Mouse (Mus musculus) thymus, postnatal 10 days (tissue): ENCODE data around the gene Ablim2.

Source experiments
- DNase-seq, 2 experiments: peaks; one replicate each; pipeline ENCODE4 v3.0.0; 2021; ENCODE audit warnings: low spot score in 2 of 2

The Ablim2 gene

DNA sequence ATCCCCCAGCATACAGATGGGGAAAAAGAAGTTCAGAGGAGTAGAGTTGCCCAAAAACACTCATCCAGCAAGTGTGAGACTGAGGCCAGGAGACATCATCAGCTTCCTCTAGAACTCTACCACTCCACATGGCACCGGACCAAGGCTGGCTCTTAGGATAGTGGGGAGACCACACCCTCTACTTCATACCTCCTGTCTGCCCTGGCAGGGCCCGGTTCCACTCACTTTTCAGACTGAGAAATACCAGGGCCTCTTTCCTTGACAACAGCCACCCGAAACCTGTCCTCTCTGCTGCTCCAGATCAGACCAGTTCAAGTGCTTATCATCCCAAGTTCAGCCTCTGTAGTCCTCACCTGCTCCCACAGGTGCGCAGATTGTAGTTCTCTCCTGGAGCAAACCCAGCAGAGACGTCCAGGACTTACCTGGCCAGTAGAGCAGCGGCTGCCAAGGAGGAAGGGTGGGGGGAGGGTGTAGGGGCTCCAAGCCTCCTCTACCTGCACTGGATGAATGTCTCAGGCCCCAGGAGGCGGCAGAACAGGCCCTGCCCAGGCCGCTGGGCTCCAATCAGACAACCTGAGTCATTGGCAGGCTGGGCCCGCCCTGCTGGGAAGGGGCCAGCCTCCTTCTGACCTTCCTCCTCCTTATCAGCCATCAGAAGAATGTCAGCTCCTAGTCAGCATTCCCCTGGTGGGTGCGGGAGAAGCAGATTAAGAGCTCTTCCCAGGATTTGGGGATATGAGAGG is 18.0 kb upstream of the Ablim2 start, which contains the start of gene Sh3tc1:
TSS of gene Sh3tc1 (minus strand) at position 452 of the 743 bp plus-strand sequence.
- DNase-seq, result no peak

DNA sequence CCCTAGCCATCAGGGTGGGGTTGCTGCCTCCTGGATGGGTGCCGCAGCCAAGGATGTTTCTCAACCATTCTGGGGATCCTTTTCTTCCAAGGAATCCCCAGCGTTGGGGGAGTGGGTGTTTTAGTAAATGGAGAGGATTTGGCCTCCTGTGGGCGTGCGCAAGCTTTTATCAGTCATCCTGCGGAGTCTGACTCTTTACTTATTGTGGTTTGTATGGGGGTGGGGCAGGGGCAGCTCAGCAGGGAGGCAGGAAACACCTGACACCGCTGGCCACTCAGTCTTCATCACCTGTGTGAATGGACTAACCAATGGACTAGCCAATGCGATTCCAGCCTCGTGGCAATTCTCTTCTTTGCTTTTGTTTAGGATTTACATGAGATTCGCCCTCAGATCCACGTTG is 17.0 kb upstream of the Ablim2 start:
- DNase-seq, result no peak

DNA sequence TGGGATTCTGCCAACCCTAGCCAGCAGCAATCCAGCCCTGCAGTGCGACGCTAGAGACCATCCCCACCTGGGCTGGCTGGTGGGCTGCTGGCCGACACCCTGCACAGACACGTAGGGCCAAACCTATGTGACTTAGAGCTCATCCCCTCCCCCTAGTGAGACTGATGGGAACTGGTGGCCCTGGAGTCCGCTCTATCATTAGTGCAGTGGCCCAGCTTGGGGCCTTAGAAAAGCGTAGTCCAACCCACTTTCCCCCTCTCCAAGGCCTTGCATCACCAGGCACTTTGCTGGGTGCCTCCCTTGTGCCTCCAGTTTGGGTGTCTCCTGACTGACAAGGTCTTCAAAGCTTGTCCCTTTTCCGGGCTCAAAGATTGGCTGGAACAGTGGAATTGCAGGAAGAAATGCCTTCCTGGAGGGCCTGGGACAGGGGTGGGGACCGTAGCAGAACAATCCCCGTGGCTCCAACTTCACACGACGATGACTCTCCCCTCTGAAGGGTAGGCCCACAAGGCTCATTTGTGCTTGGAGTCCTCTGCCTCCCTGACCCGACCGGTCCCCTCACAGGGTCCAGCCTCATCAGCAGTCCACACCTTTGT is 16.4 kb upstream of the Ablim2 start:
- DNase-seq, result no peak

DNA sequence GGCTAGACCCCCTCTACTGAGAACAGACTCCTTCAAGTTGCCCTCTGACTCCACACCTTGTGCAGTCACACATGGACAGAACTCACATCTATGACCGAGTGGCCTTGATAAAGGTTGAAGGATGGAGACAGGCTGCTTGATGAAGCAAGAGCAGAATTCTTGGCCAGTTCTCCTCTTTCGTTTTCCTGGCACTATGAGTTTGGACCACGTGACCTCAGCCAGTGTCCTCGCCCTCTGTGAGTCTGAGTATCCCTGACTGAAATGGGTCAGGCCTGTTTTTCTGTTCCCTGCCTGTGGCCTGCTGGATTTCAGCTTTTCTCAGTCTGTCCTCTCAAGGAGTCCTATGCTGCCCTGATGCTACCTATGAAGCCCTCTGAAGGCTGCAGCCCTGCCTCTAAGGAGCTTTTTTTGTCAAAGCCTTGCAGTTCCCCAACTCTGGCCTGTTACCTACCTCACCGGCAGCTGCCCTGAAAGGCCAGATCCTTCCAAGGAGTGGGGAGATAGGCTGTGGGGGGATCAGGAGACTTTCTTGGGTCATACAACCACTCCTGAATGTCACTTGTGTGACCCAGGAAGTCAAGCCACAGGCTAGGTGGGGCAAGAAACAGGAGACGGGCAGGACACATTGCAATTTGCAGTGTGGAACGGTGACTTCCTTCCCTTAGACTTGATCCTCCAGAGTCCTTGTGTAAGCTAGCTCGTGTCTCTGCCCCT is 14.3 kb upstream of the Ablim2 start:
- no peak for DNase-seq

DNA sequence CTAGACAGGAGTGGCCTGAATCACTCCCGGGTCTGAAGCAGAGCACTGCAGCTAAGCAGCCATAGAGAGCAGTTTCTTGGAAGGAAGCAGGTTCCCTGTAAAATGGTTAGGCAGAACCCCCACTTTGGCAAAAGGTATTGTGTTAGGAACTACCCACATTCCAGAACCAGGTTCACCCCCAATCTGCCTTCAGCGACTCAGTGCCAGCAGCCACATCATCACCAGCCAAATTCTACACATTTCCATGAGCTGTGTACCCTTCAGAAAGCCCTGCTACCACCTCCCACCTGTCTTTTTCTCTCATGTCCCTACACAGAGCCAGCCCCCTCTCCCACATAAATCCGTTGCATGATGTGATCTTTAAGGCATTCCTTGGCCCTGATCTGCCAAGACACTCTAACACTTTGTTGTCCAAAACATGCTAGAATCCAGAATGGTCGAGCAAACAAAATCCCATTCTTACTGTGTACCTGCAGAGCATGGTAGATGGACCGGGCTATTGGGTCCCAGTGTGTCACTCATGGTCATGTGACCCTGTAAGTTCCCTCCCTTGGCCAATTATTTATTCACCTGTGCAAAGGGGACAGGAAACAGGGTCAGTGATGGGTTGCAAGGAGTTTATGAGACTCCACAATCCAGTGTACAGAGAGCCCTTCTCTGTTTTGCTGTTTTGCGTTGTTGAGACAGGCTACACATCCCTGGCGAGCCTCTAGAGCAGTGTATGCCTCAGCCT is 13.5 kb upstream of the Ablim2 start:
- DNase-seq, result no peak

DNA sequence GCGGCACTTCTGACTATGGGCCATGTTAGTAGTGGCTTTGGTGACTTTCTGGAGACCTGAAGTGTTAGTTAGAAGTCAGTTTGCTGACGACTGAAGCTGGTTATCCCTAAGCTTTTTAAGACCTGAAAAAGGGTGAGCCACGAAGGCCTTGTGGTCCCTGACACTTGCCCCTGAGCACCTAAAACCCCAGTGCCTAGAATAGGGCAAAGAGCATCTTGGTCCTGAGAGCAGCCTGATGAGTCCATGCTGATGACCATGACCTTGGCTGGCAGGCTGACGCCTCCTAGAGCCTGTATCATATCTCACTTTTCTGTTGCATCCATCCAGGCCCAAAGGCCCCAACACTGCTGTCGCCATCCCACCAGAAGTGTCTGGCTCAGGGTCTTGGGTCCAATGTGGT is 12.3 kb upstream of the Ablim2 start:
- no peak for DNase-seq

DNA sequence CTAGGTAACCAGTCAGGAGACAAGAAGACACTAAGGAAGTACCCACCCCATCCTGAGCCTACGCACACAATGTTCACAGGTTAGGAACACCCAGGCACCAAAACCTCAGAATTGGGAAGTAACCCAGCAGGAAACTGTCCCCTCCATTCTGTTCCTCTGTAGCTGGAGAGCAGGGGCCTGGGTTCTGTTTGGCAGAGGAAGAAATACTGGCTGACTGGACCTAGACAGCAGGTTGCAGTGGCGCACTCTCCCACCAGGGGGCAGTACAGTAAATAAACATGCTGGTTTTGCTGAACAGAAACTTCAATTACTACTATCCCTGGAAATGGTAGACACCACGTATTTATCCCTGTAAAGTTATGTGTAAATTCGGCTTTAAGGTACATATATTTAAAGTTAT is 10.8 kb upstream of the Ablim2 start:
- DNase-seq, result peak in 1 of 2 experiments; percentile 76

DNA sequence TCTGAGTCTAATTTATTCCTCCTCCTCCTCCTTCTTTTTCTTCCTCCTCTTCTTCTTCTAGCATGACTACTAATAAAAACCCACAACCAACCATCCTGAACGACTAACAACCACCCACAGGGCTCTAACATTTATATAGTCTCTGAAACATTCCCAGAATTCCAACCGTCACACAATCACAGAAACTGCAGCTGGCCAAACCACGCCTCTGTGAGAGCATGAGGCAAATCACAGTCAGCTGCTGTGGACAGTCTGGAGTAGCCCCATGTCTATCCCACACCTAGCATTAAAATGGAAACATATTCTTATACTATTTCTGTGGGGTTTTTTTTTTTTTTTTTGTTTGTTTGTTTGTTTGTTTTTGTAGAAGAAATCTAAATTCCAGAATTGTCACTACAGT is 8.3 kb upstream of the Ablim2 start:
- no peak for DNase-seq

DNA sequence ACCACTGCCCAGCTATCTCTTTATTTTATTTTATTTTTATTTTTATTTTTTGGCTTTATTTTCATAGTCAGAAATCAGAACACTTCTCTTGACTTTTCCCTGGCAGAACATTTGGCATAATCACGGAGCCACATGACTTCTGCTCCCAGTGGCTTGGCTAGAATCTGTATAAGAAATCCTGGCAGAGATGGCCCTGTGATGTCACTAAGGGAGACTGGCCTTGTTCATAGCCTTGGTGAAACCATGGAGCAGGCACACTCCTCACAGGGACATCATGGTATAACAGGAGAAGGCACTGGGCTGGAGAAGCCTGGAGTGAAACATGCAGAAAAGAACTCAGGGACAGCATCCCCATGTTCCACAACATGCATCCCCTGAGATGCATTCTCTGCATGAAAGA is 7.7 kb upstream of the Ablim2 start:
- no peak for DNase-seq

DNA sequence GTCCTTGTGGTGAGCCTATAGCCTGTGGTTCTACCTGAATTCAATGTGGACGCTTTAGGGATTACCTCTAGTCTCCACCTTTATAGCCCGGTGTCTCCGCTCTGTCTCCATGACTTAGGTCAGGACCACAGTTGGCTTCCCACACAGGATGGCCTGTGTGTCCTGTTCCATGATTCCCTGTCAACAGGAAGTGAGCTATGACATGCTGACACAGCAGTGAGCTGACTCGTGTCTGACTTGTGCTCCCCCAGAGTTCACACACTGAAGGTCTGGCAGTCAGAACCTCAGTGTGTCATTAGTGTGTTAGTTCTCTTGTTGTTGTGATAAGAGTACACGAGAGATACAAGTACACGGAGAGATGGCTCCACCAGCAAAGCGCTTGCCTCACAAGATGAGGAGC is 6.7 kb upstream of the Ablim2 start:
- no peak for DNase-seq

DNA sequence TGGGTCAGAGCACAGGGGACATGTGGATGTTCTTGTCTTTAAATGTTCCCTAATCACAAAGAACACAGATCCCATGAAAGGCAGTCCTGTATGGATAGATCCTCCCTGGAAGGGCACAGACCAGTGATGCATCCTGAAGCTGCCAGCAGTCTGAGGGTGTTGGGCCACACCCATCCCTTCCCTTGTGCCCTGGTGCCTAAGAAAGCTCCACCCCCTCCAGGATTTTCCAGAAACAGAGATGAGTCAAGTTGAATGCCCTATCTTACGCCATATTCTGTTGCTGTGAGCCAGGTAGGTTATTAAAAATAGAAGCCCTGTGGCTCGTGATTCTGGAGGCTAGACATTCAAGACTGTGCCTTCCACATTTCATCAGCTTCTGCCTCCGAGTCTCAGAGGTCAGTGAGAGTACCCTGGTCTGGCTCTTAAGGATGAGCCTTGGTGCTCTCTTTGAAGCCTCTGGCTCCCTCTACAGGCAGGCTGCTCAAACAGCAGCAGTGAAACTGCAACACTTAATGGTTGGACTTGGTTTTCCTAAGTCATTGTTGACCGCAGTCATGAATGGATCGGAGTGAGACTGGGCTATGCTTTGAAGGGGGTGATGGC is 2.4 kb upstream of the Ablim2 start:
- DNase-seq, result peak in 1 of 2 experiments; percentile 41

DNA sequence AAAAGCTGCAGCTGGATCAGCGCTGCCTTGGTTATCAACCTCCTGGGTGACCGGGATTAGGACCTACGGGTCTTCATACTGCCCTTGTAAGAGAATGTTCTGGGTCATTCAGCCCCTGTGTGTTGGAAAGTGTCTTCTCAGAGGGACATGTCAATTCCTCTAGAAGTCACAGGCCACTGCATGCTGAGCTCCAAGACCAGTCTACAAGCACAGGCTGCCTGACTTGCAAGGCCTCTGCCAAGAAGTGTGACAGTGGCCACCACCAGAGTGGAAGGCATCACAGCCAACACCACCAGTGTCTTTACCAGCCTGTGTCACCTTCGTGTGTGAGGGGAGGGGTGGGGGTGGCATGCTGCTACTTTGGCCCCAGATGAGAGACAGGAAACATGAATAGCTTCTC is 1.7 kb upstream of the Ablim2 start:
- DNase-seq, result no peak

DNA sequence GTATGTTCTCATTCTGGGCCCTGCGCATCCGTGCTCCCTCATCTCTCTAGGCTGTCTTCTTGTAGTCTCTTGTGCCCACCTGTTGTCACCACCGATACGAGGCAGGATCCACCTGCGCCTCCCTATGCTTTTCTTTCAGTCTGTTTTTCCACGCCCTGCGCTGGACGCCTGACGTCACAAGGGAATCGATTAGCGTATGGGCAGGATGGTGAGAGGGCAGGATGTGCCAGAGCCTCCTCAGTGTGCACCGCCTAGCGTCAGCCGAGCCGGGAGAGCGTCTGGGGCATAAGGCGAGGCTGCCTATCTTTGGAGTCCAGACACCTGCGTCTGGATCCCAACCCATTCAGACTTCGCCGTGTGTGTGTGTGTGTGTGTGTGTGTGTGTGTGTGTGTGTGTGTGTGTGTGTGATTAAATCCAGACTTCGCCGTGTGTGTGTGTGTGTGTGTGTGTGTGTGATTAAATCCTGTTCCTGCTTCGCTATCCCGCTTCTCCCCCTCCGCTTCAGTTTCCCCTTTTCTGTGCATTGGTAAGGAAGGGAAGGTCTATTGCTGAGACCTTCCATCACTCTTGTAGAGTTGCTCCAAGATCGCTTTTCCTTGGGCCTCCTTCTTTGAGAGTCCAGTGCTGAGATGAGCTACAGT is 562 bp upstream of the Ablim2 start:
- peak; percentile 32 to 36 for DNase-seq

DNA sequence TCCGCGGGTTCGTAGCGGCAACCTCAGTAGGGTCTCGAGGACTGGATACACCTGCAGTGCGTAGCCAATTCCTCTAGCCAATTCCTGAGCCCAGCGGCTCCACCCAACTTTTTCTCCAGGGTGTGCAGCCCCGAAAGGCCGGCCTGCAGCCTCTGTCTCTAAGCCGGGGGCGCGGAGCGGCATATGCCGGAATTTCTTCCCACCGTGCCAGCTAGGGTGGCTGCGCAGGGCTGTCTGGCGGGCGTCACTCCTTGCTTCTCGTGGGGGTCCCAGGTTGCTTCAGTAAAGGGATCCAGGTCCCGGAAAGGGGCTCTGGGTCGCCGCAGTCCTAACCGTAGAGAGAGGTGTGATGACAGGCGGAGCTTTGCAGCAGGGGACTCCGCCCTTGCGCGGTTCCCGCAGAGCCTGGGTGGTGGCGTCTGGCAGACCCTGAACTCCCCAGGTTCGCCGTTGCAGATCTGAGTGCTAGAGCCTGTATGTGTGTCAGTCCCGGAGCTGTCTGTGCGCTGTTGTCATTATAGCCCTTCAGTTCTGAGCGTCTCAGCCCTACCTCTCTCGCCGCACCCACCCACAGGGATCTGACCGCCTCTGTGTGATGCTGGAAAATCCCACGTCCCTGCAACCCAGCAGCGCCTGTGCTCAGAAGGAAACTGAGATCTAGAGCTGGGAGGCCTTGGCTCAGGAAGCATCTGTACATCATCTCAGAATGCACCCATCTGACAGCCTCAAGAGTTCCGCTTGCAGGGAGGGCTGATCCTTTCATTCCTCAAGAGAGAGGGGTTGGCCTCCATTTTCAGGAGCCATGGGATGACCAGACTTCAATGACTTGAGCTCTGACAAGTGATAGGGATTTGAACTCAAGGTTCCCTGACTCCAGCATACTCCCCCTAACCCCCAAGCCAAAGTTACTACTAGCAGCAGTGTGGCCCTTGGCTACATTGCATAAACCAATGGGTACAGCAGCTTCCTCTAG is 687 bp downstream of the Ablim2 start:
- peak in 1 of 2 experiments; percentile 49 for DNase-seq

DNA sequence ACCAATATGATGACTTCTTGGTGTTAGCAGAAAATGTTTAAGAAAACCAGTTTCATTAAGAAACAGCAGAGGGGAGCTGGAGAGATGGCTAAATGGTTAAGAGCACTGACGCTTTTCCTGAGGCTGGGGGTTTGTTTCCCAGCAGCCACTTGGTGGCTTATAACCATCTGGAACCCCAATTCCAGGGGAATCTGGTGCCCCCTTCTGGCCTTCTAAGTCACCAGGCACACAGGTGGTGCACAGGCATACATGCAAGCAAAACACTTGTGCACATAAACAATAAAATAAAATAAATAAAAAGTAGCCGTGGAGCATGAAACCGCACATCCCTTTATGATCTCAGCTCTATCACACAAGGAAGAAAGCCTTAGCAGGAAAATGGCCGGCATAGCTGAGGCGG is 3.6 kb downstream of the Ablim2 start:
- DNase-seq, result no peak

DNA sequence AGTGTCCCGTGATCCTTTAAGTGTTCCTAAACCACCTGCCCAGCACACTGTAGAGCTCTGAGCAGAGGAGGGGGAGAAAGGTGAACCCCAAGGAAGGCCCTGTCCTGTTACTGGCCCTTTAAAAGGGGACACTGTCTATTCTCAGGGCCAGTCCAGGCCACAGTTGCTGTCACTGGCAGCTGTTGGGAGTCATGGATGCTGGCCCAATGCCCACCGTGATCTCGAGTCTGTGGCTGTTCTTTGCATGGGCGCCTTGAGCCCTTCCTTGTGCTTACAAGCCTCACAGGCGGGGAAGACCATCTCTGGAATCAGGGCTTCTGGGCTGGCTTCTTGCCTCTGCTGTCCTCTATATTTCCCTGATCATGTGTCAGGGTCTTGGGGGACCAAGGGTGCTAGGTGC is 4.7 kb downstream of the Ablim2 start:
- DNase-seq, result no peak

DNA sequence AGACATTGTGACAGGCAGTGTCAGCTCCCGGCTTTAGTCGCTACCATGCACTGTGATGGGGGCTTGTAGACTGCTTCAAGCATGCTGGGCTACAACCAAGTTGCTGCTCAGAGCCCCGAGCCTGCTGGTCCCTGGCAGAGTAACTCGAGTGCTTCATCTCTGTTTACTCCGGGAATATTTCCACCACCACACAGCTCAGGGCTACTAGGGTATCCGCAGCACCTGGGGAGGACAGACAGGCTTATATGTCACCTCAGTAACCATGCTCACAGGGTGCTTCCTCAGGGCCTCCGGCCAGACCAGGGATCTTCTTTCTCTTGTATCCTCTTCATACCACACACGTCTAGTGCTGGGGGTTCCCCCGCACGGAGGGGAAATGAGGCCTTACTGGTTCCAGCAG is 5.2 kb downstream of the Ablim2 start:
- no peak for DNase-seq

DNA sequence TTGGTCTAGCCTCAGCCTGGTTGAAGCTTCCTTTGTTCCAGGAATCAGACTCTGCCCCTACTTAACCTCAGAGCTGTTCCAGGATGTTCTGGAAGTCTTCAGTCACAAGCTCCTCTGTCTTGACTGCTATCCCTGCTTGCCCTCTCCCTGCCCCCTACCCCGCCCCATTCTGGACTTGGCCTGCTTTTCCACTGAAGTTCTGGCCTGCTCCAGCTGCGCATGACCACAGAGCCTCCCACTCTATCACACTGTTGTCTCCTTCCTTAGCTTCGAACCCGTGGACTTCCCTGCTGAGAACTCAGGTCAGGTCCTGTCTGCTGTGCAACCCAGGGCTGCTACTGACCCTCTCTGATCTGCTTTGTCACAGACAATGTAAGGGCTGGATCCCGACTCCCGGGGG is 8.2 kb downstream of the Ablim2 start:
- no peak for DNase-seq

DNA sequence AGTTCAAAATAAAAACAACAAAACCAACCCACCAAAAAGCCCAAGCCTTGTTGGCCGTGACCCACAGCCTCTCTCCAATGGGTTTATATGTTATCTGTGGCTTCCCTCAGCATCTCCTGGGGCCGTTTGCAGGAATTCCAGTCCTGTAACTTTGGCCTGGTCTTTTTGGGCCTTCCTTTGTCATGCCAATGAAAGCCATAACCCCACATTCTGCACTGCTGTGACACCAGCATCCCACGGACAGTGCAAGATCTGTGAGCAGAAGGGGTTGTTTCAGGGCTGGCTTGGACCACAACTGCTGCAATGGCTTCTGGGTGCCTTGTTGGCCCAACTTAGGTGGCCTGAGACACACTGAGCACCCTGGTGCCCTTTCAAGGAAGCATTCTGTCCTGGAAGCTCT is 10.8 kb downstream of the Ablim2 start:
- DNase-seq, result no peak

DNA sequence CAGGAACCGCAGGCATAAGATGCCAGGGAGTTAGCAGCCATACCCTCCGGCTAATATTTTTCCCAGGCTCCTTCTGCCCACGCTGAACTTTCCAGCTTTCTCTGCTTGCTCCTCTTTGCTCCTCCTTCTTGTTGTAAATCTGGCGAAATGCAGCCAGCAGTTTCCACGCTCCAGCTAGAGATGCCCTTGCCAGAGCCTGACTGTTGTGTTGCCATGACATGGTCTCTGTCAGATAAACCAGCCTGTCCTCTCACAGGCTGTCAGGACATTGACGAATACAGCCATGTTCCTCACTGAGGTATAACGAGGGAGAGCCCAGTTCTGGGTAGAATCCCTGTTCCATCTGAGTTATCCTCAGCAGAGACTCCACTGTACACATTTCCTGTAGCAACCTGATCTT is 11.3 kb downstream of the Ablim2 start:
- no peak for DNase-seq
